Mouse (Mus musculus) ZHBTc4 (cell line): ENCODE measurements around the gene Bub1b.
A peak's percentile ranks its signal among the peaks of the same experiment; 100 is the strongest.
"Not testable (repeated sequence)": the region's sequence is repeated elsewhere in the genome, so short reads cannot be mapped to it uniquely, and the experiment has no call there.

Experiments
- DNase-seq: peaks from one replicate; pipeline ENCODE4 v3.0.0-alpha.2; 2011; ENCODE audit warnings: low read depth, low spot score

The Bub1b gene

GRCm38 (mm10) chr2:118597673-118598568, at the start of gene Bub1b:
Bub1b (plus strand) TSS chr2:118598211.
- DNase-seq = peak; percentile 96

- DNase-seq = peak; percentile 56
These were observed 49.4 kb upstream of the Bub1b start for GRCm38 (mm10) chr2:118548421-118549221.

- DNase-seq = peak; percentile 97
These were observed 48.2 kb upstream of the Bub1b start, which contains the start of gene Bmf for GRCm38 (mm10) chr2:118549507-118550473. Bmf (minus strand) TSS chr2:118549687.

GRCm38 (mm10) chr2:118551606-118552005, 46.4 kb upstream of the Bub1b start:
- DNase-seq = peak; percentile 46

- DNase-seq = not testable (repeated sequence)
These were observed 43.5 kb upstream of the Bub1b start for GRCm38 (mm10) chr2:118554356-118554990.

- no peak for DNase-seq
These were observed 39.6 kb upstream of the Bub1b start for GRCm38 (mm10) chr2:118558426-118558825.

- no peak for DNase-seq
These were observed 36.0 kb upstream of the Bub1b start for GRCm38 (mm10) chr2:118562015-118562414.

GRCm38 (mm10) chr2:118562431-118562830, 35.6 kb upstream of the Bub1b start:
- no peak for DNase-seq

- no peak for DNase-seq
These were observed 30.8 kb upstream of the Bub1b start for GRCm38 (mm10) chr2:118567179-118567578.

- DNase-seq = no peak
These were observed 27.1 kb upstream of the Bub1b start for GRCm38 (mm10) chr2:118570939-118571338.

- DNase-seq = no peak
These were observed 25.7 kb upstream of the Bub1b start for GRCm38 (mm10) chr2:118572183-118572836.

- no peak for DNase-seq
These were observed 24.9 kb upstream of the Bub1b start for GRCm38 (mm10) chr2:118573135-118573534.

- no peak for DNase-seq
These were observed 12.0 kb upstream of the Bub1b start for GRCm38 (mm10) chr2:118586013-118586412.

- DNase-seq = peak; percentile 89
These were observed 10.3 kb upstream of the Bub1b start for GRCm38 (mm10) chr2:118587686-118588085.

- no peak for DNase-seq
These were observed 6.9 kb upstream of the Bub1b start for GRCm38 (mm10) chr2:118591083-118591482.

GRCm38 (mm10) chr2:118599087-118599486, 1.1 kb downstream of the Bub1b start:
- peak; percentile 25 for DNase-seq

GRCm38 (mm10) chr2:118601599-118602263, 3.7 kb downstream of the Bub1b start:
- DNase-seq = peak; percentile 16

GRCm38 (mm10) chr2:118604091-118604490, 6.1 kb downstream of the Bub1b start:
- no peak for DNase-seq

- peak; percentile 79 for DNase-seq
These were observed 8.0 kb downstream of the Bub1b start for GRCm38 (mm10) chr2:118606032-118606431.

- DNase-seq = no peak
These were observed 9.0 kb downstream of the Bub1b start for GRCm38 (mm10) chr2:118606976-118607375.
